Mouse (Mus musculus): ENCODE measurements at regions not wholly inside any gene's neighbourhood (a gene's known extent, or its start where the extent isn't known, plus 50 kb on each side); places are given as distances from the start of the nearest gene placed in this dataset.
A peak's percentile ranks its signal among the peaks of the same experiment; 100 is the strongest.

DNA sequence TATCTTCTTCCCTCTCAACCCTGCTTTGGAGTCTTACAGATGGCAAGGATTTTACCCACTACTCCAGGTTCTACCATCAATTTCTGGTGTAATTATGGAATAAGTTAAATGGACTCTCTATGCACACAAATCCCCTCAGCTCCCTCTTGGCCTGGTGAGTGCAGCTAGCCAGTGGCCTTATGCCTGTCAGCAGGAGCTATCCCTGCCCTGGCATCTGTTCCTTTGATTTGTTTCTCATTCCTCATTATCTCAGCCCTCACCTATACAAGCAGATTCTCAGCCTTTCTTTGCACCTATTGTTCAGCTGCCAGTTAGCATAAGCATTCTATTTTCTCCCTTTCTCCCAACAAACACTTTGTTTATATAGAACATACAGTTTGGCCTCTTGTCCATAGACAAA, 150.3 kb downstream of the Rnf152 start:
- DNase-seq (ENCODE audit: low spot score in 2 of 2) = no peak

DNA sequence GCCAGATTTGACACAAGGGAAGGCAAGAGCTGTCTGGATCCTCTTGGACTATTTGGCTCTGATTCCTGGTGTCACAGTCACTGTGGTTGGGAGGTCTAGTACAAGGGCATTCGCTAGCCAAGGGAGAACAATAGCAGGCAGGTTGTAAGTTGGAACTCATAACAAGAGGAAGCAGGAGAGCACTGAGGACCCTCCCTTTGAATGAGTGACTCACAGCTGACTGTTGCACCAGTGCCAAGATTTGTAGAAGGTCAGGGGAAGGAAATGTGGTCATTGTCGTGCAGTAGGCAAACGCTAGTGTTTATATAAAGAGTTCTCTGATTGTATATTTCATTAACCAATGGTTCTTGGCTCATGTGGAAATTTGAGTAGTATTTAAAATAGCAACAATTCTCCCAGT, 157.2 kb downstream of the Rnf152 start:
- peak; percentile 60 to 83 for DNase-seq (ENCODE audit: low spot score in 2 of 2)

DNA sequence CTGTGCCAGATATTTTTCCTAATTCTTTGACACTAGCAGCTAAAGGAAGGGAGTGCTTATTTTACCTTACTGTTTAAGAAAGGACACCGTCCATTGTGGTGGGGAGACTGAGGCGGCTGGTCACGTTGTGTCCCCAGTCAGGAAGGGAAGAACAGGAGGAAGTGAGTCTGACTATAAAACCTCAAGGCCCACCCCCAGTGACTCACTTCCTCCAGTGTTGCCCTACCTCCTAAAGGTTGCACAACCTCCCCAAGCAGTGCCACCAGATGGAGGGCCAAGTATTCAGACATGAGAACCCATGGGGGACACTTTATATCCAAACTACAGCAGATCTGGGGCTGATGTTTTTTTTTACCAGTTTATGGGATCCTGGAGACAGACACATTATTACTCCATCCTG, 165.4 kb downstream of the Rnf152 start:
- DNase-seq (ENCODE audit: low spot score in 2 of 2) = no peak

DNA sequence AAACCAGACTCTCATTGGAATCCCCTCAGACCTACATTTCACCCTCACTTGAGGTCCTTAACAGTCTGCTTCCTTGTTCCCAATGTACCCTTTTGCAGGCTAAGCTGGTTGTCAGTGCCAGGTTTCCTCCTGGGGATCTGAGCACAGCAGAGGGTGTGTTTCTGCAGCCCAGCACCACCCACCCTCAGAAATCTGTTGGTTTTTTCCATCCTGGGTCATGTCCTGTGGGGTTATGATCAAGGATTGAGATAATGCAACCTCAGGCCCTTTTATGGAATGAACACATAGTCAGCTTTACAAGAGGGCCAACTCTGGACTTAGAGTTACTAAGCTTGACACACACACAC, 167.6 kb downstream of the Rnf152 start:
- no peak for DNase-seq (ENCODE audit: low spot score in 2 of 2)

DNA sequence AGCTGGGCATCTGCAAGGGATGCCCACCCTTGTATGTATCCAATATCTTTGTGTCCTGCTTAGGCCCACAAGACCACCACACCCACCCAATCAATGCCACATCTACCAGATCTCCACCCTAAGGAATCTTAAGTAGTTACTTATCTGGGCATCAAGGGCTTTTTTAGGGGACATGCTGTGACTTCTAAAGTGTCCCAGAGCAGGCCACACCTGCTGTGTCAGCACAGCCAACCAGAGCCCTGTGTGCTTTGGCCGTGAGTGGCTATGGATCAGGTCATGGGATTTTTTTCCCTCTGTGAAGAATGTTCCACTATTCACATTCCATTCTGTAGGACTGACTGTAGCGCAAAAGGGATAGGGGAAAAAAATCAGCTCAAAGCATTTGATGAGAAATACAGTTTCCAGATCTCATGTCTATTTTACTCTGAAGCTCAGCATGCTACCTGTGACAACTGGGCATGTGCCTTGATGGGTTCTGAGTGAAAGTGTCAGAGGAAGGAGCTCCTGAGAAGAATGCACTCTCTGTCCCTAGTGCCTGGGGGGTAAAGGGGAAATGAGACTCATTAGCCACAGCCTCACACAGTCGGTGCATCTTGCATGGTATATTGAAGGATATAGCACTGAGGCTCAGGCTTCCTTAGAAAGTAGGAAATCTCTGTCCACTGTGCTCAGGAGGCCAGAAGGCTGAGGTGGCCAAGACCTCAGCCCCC, 168.1 kb downstream of the Rnf152 start:
- DNase-seq (ENCODE audit: low spot score in 2 of 2) = no peak

DNA sequence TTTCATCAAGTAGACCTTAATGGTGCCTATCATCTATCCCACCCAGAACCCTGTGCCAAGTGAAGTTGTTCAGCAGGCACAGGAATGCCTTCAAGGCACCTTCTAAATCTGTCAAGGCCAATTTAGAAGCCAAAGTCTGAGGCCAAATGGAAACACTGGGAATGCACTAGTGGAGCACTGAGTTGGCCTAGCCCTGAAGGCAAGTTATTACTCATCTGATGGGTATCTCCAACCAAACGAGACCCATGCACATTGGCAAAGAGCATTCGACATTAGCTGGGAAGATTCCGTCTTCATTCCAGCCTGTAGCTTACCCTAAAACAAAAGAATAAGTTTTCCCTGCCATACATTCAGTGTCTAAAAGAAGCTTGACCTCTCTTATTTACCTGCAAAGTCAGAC, 172.0 kb downstream of the Rnf152 start:
- no peak for DNase-seq (ENCODE audit: low spot score in 2 of 2)

DNA sequence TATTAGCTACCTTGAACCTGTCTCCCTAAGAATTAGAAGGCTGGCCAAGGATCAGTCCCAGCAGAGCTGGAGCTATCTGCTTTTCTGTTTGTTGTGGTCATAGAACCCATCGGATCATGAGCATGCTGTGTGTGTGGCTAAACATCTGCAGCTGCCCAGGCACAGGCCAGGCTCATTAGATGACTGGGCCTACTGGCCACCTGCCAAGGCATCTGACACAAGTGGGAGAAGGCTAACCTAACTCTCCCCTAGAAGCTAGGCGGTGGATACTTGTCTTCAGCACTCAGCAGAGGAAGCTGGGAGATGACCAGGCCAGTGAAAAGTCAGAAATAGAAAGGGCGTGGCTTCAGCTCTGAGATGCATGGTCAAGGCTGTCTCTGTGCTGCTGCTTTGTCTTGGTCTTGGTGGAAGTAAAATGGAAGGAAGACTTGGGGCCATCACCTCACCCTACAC, 177.1 kb downstream of the Rnf152 start:
- DNase-seq (ENCODE audit: low spot score in 2 of 2) = peak; percentile 39 to 60

DNA sequence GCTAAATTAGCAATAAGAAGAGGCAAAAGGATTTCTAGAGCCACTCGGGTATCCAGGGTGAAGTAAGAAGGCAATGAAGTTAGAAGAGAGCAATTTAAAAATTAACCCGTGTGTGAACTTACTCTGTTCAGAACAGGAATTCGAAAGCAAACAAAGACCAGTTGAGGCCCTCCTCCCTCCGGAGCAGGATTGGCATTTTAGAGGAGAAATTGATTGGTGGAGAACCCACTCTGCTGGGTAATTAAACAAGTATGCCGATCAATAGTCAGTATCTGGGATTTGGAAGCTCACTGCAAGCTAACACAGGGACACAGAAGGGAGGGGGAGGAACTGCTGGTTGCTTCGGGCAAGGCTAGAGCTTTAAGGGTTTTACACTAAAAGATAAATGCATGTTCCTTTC, 177.7 kb downstream of the Rnf152 start:
- DNase-seq (ENCODE audit: low spot score in 2 of 2) = no peak

DNA sequence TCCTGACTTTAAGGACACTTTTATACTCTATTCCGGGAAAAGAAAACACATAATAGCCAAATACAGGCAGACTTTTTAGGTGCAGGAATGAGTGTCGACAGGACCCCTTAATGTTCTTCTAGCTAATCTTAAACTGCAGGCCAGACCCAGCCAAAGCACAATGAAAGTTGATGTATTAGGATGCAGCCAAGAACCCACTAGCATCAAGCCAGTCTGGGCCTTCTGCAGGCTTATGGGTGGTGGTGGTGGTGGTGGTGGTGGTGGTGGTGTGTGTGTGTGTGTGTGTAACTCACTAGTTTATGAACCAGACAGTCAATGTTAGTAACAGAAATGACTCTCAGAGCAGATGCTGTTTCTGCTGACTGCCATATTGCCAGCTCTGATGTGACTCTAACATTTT, 178.6 kb downstream of the Rnf152 start:
- no peak for DNase-seq (ENCODE audit: low spot score in 2 of 2)

DNA sequence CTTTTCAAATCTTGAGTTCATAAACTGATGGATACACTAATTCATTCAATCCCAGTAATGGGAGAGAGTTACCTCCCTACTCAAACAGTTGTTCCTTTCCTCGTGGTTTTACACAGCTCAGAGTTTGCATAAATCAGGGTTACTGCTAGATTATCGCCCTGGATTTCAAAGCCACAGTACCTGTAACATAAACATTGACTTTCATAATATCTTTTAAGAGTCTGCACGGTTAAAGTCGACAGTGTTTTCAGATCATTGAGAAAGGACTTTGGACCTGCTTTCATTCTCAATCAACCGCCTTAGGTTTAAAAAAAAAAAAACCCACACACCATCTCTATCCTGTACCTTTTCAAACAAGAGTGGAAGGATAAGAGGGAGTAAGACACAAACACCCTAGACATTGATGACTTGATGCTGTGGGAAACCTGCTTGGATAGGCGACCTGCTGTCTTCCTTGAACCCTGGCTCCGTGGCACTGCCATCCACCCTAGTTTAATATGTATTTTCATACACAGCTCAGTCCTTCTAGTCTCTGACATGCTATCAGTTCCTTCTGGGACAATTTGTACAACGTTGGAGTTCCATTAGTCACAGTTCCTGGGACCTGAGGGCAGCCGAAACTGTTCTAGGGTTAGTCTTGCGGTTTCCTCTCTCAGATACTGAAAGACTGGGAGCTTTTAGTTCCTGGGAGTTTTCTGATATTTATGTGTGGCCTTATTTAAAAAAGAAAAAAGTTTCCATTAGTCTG, 179.3 kb downstream of the Rnf152 start:
- DNase-seq (ENCODE audit: low spot score in 2 of 2) = no peak

DNA sequence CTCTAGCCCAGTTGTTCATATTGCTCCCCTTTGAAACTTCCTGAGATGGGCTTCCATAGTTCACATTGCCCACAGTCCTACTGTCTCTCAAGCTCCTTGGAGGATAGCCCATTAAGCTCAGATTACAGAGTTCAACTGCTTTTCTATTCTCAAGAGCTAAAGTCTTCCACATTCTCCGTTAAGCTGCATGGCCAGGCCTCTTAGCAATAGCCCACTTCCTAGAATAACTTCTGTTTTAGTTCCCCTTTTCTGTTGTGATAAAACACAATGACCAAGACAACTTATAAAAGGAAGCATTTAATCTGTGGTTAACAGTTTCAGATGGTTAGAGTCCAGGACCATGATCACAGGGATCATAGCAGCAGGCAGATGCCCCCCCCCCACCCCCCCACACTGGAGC, 185.5 kb downstream of the Rnf152 start:
- DNase-seq (ENCODE audit: low spot score in 2 of 2) = no peak

DNA sequence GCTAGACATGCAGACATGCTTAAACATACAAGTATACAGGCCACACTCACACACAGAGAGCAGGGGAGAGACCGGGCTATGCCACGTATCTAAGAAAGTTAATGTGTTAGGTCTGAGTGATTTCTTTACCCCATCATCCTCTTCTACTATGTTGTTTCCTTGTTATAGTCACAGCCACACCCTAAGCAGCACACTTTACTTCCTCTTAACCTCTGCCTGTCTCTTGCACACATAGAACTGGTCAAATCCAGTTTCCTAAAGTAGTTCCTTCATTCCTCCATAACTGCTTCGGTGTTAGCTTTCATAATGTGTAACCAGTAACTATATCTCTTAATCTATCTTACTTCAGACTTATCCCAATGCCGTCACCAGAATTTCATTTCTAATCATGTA, 186.4 kb downstream of the Rnf152 start:
- no peak for DNase-seq (ENCODE audit: low spot score in 2 of 2)

DNA sequence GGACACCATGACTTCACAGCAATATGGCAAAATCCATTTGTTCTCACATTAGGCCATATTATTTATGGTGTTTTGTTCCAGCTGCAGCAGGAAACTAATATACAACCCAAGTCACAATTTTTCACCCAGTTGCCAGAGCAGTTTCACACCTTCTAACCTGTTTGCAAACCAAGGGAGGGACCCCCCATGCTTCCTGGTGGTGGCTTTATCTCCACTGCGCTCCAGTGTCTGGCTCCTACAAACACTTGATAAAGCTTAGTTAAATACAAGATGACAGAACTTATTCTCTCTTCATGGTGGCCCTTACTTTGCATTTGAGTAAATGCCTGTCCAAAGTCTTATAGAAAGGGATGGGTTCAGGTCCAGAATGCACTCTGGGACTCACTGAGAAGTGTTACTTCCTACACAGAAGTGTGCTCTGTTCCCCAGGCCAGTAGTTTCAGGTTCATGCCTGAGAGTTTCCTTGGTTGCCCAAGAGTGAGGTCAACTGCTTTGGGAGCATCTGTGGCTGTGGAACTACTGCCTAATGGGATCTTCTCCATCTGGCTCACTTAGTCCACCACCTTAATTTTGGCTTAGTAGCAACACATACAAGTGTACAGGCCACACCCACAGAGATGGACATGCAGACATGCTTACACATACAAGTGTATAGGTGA, 186.9 kb downstream of the Rnf152 start:
- no peak for DNase-seq (ENCODE audit: low spot score in 2 of 2)

DNA sequence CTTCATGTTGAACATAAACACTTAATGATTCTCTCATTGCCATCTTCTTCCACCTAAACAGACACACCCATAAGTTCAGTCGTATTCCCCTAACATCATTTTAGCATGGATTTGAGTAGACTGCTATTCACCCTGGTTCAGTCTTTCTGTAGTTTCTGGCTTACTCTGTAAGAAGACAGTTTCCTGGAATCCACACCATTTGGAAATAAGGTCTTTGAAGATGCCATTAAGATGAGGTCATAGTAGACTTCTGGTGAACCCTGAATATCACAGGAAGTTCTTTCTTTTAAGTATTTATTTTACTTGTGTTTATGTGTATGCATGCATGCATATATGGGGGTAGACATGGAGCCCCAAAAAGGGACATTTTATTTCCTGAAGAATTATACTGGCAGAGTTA, 187.7 kb downstream of the Rnf152 start:
- DNase-seq (ENCODE audit: low spot score in 2 of 2) = no peak

DNA sequence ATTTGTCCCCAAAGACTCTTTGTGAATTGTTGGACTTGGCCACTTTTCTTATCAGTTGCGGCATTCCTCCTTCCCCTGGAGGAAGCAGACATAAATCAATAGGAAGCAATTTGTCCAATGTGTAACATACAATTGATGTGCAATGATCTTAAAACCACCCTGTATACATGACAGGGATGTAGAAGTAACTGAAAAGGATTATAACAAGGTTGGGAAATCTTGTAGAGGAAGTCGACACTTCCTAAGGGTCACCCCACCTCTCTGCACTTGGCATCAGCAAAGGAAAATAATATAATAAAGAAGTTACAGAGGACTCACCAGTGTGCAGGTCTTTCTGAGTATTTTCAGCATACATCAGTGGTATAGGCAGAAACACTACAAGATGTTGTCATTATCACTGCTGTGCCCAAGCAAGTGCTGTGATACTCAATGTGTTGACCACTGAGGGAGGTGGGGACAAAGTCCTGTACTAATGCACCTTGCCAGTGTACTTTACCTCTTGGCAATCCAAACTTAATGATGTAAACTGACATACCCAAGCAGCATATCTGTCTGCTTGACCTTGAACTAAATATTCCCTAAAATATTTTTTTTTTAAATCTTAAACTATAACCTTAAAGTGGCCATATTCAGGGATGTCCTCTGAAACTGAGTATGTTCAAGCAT, 198.9 kb downstream of the Rnf152 start:
- no peak for DNase-seq (ENCODE audit: low spot score in 2 of 2)

DNA sequence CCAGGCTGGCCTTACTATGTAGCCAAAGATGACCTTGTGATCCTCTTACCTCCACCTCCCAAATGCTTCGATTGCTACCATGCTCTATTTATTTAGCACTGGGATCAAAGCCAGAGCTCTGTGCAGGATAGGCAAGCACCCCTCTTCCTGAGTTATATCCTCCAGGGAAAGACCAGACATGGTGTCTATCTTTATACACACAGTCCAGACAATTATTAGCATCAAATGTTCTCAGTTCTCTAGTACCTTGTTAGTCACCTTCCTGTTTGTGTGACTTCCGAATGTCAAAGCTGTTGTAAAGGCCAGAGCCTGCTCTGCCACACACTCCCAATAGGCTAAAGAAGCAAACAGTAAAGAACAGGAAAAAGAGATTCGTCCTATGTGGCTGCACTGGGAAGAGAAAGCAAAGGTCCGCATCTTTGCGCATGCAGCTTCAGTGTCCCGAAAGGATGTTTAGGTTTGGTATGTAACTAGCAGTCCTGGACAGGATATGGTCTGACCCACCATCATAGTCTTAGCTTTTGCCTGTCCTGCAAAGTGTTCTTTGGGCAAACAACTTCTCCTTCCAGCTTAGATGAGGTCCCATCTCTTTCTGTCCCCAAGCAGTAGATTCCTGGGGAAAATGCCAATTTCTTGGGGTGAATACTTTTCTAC, 204.2 kb downstream of the Rnf152 start:
- no peak for DNase-seq (ENCODE audit: low spot score in 2 of 2)

DNA sequence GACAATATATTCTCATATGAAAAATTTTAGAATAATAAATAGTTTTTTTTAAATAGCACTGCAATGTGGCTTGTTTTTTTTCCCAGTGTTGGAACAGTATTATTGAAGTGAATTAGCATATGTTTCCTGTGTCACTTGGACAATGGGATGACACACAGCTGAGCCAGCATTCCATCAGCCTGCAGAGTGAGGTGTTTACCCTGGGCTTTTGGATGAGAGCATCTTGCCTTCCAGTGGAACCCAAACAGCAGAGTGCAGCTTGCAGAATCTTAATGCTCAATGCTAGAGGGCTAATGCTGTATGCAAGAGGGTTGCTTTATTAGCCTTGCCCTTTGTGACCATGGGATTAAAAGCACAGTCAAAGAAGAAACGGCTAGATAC, 205.1 kb downstream of the Rnf152 start:
- DNase-seq (ENCODE audit: low spot score in 2 of 2) = no peak

DNA sequence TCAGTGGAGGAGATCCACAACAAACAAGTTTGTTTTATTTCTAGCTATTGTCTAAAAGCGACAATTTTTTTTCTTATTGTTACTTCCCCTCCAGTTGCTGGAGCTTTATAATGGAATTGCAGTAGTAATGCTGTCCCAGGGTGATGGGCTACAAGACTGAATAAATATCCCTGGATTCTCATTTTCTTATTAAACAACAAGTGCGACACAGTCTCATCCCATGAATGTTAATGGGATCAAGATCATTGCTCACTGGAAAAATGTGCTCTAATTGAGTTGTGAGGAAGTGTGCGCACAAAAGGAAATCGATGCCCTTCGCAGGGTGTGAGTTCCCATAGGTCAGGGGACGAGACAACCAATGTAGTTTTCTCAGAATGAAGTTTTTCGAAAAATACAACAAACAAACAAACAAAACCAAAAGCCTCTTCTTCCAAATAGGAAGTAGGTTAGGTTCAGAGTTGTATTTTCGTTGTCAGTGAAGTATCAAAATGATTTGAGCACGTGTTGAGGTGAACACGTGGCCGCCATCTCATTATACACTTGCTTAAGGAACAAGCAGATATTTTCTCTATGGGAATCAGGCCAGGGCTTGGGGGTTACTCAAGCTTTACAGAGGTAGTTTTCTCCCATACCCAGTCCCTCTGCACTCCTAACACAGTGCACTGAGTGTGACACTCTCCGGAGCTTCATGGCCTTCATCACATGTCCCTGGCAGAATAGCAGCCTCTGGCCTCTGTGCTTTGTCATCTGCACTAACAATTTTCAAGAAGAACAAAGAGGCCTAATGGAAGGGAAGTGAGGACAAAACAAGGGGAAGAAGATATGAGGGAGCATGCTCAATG, 205.7 kb downstream of the Rnf152 start:
- DNase-seq (ENCODE audit: low spot score in 2 of 2) = no peak

DNA sequence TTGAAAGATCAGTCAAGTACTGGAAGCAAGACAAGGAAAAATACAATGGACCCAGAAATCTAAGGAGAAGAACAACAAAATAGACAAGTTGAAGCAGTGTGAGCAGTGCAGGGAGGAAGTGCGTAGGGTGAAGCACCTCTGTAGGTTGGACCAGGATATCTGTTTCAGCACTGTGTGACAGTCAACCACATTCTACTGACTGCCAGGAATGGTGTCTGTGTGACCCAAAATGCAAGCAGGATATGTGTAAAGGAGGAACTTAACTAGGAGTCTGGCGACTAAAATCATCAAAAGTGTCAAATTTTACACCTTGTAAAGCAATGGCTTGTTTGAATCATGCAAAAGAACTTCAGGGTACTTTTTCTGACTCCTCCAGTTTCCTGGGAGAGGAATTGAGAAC, 207.7 kb downstream of the Rnf152 start:
- DNase-seq (ENCODE audit: low spot score in 2 of 2) = no peak

DNA sequence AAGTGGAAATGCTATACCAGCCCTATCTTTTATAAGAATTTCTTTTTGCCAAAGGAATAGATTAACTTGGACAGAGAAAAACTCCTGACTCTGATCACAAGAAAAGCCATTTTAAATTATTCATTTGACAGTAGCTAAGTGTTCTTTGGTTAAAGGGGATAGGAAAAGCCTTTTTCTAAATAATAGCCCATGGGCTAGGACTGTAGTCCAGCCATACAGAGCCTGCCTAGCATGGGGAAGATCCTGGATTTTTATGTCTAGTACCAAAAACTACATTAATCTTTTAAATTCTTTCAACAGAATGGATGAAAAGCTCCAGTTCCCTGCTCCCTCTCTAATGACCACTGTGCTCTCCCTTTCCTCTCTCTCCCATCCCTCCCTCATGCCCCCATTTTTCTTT, 208.5 kb downstream of the Rnf152 start:
- DNase-seq (ENCODE audit: low spot score in 2 of 2) = no peak

DNA sequence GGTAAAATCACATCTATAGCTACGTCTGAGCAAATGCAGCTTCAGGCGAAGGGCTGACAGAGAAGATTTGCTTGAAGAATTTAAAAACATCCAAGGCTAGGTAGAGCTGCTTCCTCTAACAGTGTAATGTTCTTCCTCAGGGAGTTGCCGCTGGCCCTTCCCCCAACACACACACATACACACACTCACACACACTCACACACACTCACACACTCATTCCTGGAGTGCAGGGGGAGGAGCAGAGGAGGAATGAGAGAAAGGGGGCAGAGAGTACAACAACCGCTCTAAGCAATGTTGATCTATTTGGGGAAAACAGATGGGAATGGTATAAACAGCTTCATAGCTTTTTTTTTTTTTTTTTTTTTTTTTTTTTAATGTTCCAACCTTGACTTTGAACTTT, 232.6 kb downstream of the Rnf152 start:
- no peak for DNase-seq (ENCODE audit: low spot score in 2 of 2)

Data from heart, adult 9 months (tissue).